Mouse (Mus musculus) adrenal gland, adult 8-10 months (tissue): ENCODE results near the gene Ring1. TPM values are rescaled to one million over a fixed set of nuclear protein-coding genes. Genes with fewer than 3 reads are reported as not detected.
"Not testable (repeated sequence)": the region's sequence is repeated elsewhere in the genome, so short reads cannot be mapped to it uniquely, and the experiment has no call there.

Source experiments
- DNase-seq: peaks from one replicate; pipeline ENCODE4 v3.0.0; 2022
- total RNA-seq, 4 experiments: library from RNA; stranded (reverse); gene quantifications; 2 replicates each; pipeline ENCODE4 v1.2.4; 2022

The Ring1 gene
- total RNA-seq, 4 experiments from 2014 or later, result 42.7 to 84.4 (median 60.7) TPM

DNA sequence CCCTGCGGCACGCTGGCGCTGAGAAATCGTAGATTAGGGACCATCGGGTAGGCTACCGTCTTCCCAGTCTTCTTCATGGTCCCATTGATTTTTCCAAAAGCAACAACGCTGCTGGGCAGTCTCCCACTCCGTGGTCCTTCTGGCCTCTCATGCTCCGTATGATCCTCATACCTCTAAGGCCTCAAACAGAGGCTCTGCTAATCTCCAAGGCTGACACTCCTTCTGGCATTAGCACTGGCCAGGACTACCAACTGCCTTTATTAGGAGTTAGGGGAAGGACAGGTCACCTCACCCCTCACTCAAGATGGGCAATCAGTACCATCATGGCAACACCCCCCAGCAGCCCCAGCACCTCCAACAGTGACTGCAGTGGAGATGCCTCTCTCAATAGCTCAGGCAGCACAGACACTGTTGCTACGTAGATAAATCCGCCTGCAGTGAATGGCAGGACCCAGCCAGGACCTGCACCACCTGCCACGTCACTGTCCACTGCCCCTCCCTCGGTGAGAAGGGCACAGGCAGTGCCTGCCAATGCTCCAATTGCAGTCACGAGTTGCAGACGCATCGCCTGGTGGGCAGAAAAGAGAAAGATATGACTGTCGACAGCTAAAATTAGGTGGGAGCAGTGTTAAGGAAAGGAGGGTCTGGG, 4.1 kb upstream of the Ring1 start:
- peak; percentile 28 for DNase-seq

DNA sequence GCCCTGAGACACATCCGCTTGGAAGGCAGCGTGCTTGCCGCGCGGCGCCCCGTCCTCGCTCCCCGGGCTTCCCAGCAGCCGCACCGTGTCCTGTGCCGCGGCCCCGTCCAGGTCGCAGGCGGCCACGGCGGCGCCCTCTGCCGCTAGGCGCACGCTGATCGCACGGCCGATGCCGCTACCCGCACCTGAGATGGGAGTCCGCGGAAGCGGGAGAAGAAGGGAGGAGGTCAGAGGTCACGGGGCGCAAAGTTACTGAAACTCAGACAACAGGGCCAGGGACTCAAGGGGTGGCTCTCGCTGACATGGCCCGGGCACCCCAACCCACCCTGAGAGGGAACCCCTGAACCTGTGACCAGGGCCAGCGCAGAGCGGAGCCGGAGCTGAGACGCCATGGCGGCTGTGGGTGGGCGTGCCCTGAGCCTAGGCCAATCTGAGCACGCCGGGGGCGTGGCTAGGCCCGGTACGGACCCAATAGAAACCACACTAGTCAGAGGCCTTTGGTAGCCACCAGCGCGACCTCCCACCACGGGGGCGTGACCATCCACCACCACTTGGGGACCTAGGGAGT, 3.3 kb upstream of the Ring1 start, which contains the start of gene H2-Ke6:
H2-Ke6 (minus strand) TSS at position 405 of the 568 bp plus-strand sequence.
- DNase-seq, result peak; percentile 93

- no peak for DNase-seq
These were observed 2.6 kb upstream of the Ring1 start for GRCm38 (mm10) chr17:34026917-34027655.

DNA sequence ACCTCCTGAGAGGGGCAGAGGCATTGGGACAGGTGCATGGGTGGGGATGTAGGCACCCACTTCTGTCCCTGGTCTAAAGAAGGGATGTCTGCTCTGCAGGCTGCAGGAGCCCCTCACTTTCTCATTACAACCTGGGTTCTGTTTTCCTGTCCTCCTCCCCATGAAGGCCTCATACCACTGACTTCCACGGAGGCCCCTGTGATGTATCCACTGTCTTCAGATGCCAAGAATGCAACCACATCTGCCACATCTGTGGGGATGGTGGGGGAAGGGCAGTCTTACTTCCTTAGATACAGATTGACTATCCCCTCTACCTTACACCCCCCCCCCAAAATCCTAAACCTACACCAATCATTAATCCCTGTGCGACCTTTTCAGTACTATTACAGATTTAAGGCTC, 1.7 kb upstream of the Ring1 start:
- no peak for DNase-seq

DNA sequence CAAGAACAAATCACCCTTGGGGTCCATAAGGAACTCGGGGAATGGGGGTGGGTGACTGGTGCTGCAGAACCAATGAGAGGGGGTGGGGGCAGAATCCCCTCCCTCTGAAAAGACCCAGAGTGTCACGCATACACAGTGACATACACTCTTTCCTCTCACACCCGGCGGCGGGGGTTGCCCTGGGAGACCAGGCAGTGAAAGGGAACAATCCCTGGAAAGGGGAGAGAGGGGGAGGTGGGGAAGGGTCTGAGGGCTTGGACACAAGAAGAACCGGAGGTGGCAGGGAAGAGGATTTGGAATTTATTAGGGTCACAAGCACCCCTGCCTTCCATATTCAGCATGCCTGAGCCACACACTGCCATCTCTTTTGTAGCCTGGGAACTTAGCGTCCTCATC, 1.3 kb upstream of the Ring1 start:
- DNase-seq, result no peak

DNA sequence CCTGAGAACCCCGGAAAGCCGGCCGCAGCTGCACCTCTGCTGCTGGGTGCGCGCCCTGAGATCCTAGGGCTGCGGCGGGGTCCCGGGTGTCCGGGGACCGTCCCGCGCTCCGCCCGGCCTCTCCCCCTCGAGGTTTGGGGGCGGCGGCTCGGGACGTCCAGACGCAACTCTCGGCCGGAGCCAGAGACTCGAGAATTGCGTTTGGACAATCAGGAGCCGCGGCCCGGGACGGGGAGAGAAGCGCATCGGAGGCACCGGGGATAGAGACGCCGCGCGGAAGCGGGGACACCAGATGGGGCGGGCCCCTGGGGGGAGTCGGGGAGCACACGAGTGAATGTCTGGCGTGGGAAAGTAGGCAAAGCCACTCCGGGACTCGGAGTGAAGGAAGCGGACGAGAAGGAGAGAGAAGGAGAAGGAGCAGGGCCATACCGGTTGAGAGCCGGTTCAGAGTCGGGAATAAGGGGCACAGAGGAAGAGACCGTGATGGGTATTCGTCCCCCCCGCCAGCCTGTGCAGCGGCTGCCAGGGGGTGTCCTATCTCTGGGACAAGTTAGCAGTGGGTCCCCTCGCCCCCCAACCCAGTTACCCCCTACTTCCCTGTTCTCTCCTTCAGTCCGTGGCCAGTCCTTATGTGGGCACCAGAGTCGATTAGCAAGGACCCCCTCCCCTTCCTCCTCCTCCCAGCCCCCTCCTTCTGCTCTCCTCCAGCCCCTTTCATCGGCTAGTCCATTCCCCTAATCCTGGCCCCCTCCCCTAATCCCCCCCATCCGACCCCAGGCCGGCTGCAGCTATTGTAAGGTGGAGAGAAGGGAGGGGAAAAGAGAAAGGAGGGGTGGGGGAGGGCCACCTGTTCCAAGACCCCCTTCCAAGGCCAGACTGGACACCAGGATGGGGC, 628 bp upstream of the Ring1 start:
- DNase-seq, result no peak

- DNase-seq, result no peak
These were observed 802 bp downstream of the Ring1 start for GRCm38 (mm10) chr17:34023678-34024077.

- no peak for DNase-seq
These were observed 1.5 kb downstream of the Ring1 start for GRCm38 (mm10) chr17:34022987-34023386.

- DNase-seq, result no peak
These were observed 2.1 kb downstream of the Ring1 start for GRCm38 (mm10) chr17:34022414-34022783.

GRCm38 (mm10) chr17:34021539-34022413, 2.7 kb downstream of the Ring1 start:
- DNase-seq, result no peak

DNA sequence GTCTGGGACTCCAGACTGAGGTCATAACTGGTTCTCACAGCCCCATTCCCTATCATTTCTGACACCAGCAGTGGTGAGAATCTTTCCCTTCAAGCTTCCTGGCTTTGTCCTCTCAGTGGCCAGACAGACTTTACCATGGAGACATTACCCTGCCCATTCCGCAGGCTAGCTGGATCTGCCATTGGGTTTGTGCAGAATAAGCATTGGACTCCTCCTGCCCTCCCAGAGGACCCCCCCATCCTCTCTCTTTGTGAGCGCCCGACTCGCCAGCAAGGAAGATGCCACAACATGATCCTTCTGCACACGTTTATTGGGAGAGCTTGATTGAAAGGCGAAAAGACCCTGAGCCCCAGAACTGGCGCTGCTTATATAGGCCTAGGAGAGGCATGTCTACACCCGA, 11.0 kb downstream of the Ring1 start:
- no peak for DNase-seq

- DNase-seq, result no peak
These were observed 14.3 kb downstream of the Ring1 start for GRCm38 (mm10) chr17:34010156-34010555.

- no peak for DNase-seq
These were observed 17.9 kb downstream of the Ring1 start for GRCm38 (mm10) chr17:34006570-34006969.

DNA sequence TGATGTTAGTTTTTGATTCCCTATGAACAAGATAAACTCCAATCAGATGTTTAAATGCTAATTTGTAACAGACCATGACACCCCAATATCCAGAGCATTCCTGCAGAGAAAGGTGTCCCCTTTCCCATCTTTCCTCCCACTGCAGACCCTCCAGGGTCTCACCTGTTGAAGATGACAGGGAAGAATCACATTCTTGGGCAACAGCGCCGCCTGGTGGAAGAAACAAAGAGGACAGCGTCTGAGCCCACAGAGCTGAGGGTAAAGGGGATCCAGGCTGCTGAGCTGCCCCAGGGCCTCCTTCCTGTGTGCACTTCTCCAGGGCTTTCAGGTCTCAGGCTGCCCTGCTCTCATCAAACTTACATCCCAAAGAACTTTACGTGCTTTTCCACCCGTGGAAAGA, 21.1 kb downstream of the Ring1 start:
- no peak for DNase-seq

DNA sequence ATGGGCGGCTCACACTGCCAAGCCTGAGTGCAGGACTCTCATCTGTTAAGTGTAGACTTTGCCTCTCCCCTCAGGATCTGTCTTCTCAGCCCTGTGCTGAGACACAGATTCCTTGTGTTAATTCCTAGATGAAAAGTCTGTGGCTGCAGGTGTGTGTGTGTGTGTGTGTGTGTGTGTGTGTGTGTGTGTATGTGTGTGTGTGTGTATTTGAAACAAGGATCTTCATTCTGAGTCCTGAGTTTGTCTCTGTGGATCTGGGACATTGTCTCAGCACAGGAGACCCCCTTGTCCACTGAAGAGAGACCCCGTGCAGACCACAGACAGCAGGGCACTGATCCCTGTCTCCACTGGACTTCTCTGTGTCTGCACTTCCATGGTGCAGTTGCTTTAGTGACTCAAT, 23.7 kb downstream of the Ring1 start:
- not testable (repeated sequence) for DNase-seq

DNA sequence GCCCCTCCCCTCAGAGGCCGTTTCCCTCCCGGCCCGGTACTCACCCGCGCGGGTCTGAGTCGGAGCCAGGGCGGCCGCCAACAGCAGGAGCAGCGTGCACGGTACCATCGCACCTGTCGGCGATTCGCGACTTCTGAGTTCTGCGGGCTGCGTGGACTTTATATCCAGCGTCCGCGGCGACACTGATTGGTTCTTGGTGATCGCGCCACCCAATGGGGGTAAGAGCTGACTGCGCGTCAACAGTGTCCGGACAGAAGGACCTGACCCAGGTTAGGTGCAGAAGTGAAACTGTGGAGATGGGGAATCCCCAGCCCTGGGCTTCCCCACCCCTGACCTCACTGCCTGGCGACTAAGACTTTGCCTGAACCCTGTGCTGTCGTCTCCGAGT, 24.3 kb downstream of the Ring1 start, which contains the start of gene H2-K1:
H2-K1 (minus strand) TSS at position 198 of the 388 bp plus-strand sequence.
- DNase-seq, result peak; percentile 95

- DNase-seq, result no peak
These were observed 24.9 kb downstream of the Ring1 start for GRCm38 (mm10) chr17:33999341-34000149.

GRCm38 (mm10) chr17:33998697-33999096, 25.8 kb downstream of the Ring1 start:
- DNase-seq, result not testable (repeated sequence)

DNA sequence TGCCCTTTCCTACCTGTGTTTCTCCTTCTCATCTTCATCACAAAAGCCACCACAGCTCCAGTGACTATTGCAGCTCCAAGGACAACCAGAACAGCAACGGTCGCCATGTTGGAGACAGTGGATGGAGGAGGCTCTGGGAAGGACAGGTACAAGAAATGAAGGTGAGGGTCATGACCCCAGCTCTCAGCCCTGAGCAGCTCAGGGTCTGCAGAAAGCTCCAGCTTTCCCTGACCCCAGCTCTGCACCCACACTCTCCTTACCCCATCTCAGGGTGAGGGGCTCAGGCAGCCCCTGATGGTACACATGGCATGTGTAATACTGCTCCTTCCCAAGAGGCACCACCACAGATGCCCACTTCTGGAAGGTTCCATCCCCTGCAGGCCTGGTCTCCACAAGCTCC, 27.5 kb downstream of the Ring1 start:
- DNase-seq, result not testable (repeated sequence)

GRCm38 (mm10) chr17:33995651-33996050, 28.8 kb downstream of the Ring1 start:
- DNase-seq, result no peak

GRCm38 (mm10) chr17:33994959-33995358, 29.5 kb downstream of the Ring1 start:
- DNase-seq, result no peak
